8 mouse cellular contexts compared by ENCODE assay signal in the genomic region with DNA sequence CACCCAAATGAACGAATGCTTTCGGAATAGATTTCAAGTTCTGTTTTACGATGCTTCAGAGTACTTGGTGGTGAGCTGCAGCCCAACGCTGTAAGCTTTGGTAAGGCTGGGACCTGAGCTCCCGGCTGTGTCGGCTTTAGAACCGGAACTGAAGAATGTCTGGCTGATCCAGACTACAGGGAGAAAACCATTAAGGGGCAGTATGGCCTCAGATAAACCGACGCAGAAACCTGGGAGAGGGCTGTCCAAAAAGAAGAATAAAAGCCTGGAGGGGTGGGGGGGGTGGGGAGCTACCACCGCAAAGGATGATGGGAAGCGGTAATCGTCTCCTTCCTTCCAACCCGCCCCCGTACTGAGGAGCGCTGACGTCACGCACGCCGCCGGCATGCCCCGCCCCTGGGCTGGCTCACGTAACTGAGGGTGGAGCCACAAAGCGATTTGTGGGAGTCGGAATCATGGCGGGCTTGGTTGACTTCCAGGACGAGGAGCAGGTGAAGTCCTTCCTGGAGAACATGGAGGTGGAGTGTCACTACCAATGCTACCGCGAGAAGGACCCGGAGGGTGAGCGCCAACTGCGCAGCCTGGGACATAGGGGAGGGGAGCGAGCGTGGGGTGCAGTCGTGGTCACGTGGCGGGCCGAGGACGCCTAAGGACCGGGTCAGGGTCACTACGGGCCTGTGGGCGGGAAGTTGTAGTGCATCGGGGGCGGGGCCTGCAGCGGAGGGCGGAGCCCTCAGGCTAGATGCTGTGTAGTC. TPM values are rescaled to one million over a fixed set of nuclear protein-coding genes. Genes with fewer than 3 reads are reported as not detected.
DNase-seq lines count a peak whose midpoint lies in the region; ATAC-seq lines count a peak whose summit lies in the region.

A gene (plus strand): TSS at position 411 of the 755 bp plus-strand sequence.

- under 1% methylated on average over 45 of the region's 45 CpGs for WGBS in heart, embryonic 13.5 days
- WGBS in liver, embryonic 13.5 days (ENCODE audit: insufficient replicate concordance), result under 1% methylated on average over 45 of the region's 45 CpGs
- WGBS in stomach, embryonic 16.5 days, result under 1% methylated on average over 45 of the region's 45 CpGs

- peak within 1 kb of the TSS; percentile 96 for H3K27ac ChIP-seq in brown adipose tissue, adult 24 weeks (replicated peaks; ENCODE audit: low read depth, low read length)
- peak within 1 kb of the TSS; percentile 93 for H3K27ac ChIP-seq in heart, embryonic 13.5 days (replicated peaks)
- H3K27ac ChIP-seq in liver, embryonic 13.5 days, result peak within 1 kb of the TSS; percentile 77
- peak within 1 kb of the TSS; percentile 96 for H3K27ac ChIP-seq in stomach, embryonic 16.5 days (ENCODE audit: low read length)

- ATAC-seq in heart, embryonic 13.5 days (ENCODE audit: extremely low read depth, insufficient number of reproducible peaks, low FRiP score, low TSS enrichment), result peak; percentile 96
- ATAC-seq in liver, embryonic 13.5 days (ENCODE audit: low read depth), result peak; percentile 96
- peak; percentile 95 for ATAC-seq in stomach, embryonic 16.5 days (ENCODE audit: insufficient read depth, low FRiP score)

- peak within 1 kb of the TSS; percentile 85 for H3K9ac ChIP-seq in heart, embryonic 13.5 days
- peak within 1 kb of the TSS; percentile 72 for H3K9ac ChIP-seq in liver, embryonic 13.5 days
- H3K9ac ChIP-seq in stomach, embryonic 16.5 days (ENCODE audit: low read length), result peak within 1 kb of the TSS; percentile 80

- no peaks in the 10 kb centered on the region for H3K9me3 ChIP-seq in heart, embryonic 13.5 days
- H3K9me3 ChIP-seq in liver, embryonic 13.5 days (replicated peaks), result no peaks in the 10 kb centered on the region
- no peaks in the 10 kb centered on the region for H3K9me3 ChIP-seq in stomach, embryonic 16.5 days (replicated peaks; ENCODE audit: control insufficient read depth, low read length)

- H3K27me3 ChIP-seq in heart, embryonic 13.5 days (replicated peaks), result no peaks in the 10 kb centered on the region
- H3K27me3 ChIP-seq in liver, embryonic 13.5 days, result no peaks in the 10 kb centered on the region
- no peaks in the 10 kb centered on the region for H3K27me3 ChIP-seq in stomach, embryonic 16.5 days (ENCODE audit: control insufficient read depth, insufficient read depth, low read length)

- peak; percentile 99 for DNase-seq in CD4-positive, CD25-positive, alpha-beta regulatory T cell, adult 2 months (ENCODE audit: low read depth, low spot score)
- DNase-seq in fat pad, adult 2 months (ENCODE audit: extremely low read depth, low read depth, low spot score), result peak; percentile 72
- DNase-seq in kidney, postnatal 14 days, result peak; percentile 97
- peak; percentile 97 for DNase-seq in liver, embryonic 13.5 days
- peak; percentile 99 for DNase-seq in neural tube, embryonic 10.5 days (ENCODE audit: extremely low spot score, low spot score)

- peak within 1 kb of the TSS; percentile 84 for H3K4me3 ChIP-seq in brown adipose tissue, adult 24 weeks (ENCODE audit: insufficient read depth, low read depth, low read length)
- H3K4me3 ChIP-seq in heart, embryonic 13.5 days, result peak within 1 kb of the TSS; percentile 80
- peak within 1 kb of the TSS; percentile 71 for H3K4me3 ChIP-seq in liver, embryonic 13.5 days (replicated peaks)
- H3K4me3 ChIP-seq in stomach, embryonic 16.5 days (replicated peaks; ENCODE audit: low read length), result peak within 1 kb of the TSS; percentile 64

- peak within 1 kb of the TSS; percentile 78 for H3K4me2 ChIP-seq in heart, embryonic 13.5 days
- H3K4me2 ChIP-seq in liver, embryonic 13.5 days, result peak within 1 kb of the TSS; percentile 84
- peak within 1 kb of the TSS; percentile 66 for H3K4me2 ChIP-seq in stomach, embryonic 16.5 days (ENCODE audit: low read depth, low read length)

- peaks cover 3% of the 10 kb centered on the region; the same call in 1 of the 2 replicates for H3K4me1 ChIP-seq in brown adipose tissue, adult 24 weeks (ENCODE audit: control insufficient read depth, insufficient read depth, insufficient read length, low read length)
- peaks cover 34% of the 10 kb centered on the region for H3K4me1 ChIP-seq in heart, embryonic 13.5 days
- H3K4me1 ChIP-seq in liver, embryonic 13.5 days (replicated peaks), result peaks cover 34% of the 10 kb centered on the region
- H3K4me1 ChIP-seq in stomach, embryonic 16.5 days (ENCODE audit: control insufficient read depth, insufficient read depth, low read length), result peaks cover 5% of the 10 kb centered on the region; the same call in 1 of the 2 replicates

- H3K36me3 ChIP-seq in heart, embryonic 13.5 days, result peaks cover 21% of the 10 kb centered on the region
- H3K36me3 ChIP-seq in liver, embryonic 13.5 days, result peaks cover 17% of the 10 kb centered on the region
- no peaks in the 10 kb centered on the region for H3K36me3 ChIP-seq in stomach, embryonic 16.5 days (ENCODE audit: control insufficient read depth, insufficient read depth, low read length)

RNA-seq across cellular contexts. Expression of the gene that starts here (rescaled TPM):
- polyA plus RNA-seq in brown adipose tissue, adult 24 weeks (2012; ENCODE audit: insufficient read depth, insufficient read length, missing spikeins), result 36.8 and 56.8 TPM in 2 replicates
- 37.1 and 41.6 TPM in 2 replicates for polyA plus RNA-seq in heart, embryonic 13.5 days (2015; fragmentation: Nextera tagmentation; extraction: Ambion mirVana)
- 30.8 and 32.6 TPM in 2 replicates for polyA plus RNA-seq in liver, embryonic 13.5 days (2015; fragmentation: Nextera tagmentation; extraction: Ambion mirVana)
- 45.6 and 55.2 TPM in 2 replicates for polyA plus RNA-seq in stomach, embryonic 16.5 days (2015; fragmentation: Nextera tagmentation; extraction: Ambion mirVana)

Comparison
In these comparisons a context has a peak if more than half of its experiments do, and no peak if none do; other contexts are left out.
1. Peak in every context shown above with its lines: DNase-seq, ATAC-seq, H3K4me3 ChIP-seq and H3K27ac ChIP-seq.